Mouse (Mus musculus): ENCODE results near the gene Tmem98.

The Tmem98 gene

DNA sequence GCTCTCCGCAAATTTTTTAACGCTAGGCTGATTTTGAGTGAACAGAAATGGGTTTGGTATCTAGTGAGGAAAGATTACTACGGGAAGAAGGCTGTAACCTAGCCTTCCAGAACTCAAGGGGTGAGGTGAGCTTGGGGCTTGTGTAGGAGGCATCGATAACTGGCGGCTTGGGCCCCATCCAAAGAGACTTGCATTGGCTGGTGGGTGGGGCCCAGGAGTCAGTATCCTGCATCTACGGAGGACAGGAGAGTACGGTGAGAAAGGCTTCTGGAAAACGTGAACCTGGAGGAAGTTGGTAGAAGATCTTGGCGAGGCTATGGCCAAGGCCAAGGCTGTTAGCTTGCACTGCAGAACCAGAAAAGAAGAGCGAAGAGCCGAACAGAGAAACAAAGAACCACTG, 44.5 kb downstream of the Tmem98 start:
- in situ Hi-C loops (cut with MseI, MboI) = no loop called here

DNA sequence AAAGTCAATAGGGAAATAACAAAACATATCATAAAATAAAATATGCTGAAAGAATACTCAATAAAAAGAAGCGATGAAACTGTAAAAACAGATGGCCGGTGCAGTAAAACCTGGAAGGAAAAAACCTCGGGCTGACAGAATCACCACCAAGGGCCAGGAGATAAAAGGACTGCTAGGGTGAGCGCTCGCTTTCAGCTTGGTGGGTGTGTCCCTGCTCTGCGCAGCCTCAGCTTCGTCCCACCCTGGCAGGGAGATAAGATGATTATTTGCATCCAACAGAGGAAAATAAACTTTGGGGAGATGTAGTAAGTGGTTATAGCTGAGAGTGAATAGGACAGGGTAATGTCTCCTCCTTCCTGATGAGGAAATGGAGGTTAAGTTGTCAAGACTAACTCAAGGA, 44.9 kb downstream of the Tmem98 start:
- in situ Hi-C loops (cut with MseI, MboI) = no loop called here

DNA sequence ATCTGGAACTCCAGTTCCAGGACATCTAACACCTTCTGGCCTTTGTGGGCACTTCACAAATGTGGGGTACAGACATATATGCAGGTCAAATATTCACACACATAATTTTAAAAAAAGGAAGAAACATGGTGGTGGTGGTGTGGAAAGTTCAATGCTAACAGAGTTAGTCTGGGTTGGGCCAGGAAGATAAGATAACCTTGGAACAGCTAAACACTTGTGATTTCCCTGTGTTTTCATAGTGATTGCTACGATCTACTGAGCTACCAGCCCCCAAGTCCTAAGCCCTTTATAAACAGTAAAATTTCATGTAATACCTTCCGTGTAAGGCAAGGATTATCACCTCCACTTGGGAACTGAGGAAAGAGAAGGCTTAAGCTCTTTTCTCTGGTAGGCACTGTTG, 46.9 kb downstream of the Tmem98 start:
- in situ Hi-C loops (cut with MseI, MboI) = no loop called here

GRCm38 (mm10) chr11:80858065-80858464, 48.1 kb downstream of the Tmem98 start, which contains the start of gene Spaca3:
TSS of gene Spaca3 (plus strand) at chr11:80858365.
- in situ Hi-C loops (cut with MseI, MboI) = no loop called here

GRCm38 (mm10) chr11:80862941-80863340, 53.0 kb downstream of the Tmem98 start:
- in situ Hi-C loops (cut with MseI, MboI) = no loop called here

GRCm38 (mm10) chr11:80868039-80868438, 58.1 kb downstream of the Tmem98 start:
- in situ Hi-C loops (cut with MseI, MboI) = no loop called here

Measured in mouse trophoblast stem cell (cell line).